Mouse (Mus musculus) heart, postnatal 25 days (tissue): ENCODE measurements around the gene Tnfsf13. TPM values are rescaled to one million over a fixed set of nuclear protein-coding genes. Genes with fewer than 3 reads are reported as not detected.
A peak's percentile ranks its signal among the peaks of the same experiment; 100 is the strongest.

ENCODE experiments used
- DNase-seq: peaks from one replicate; pipeline ENCODE4 v3.0.0; 2022; ENCODE audit warnings: low spot score
- intact Hi-C: fragments of 180-260 bp; cut with DNase I; formaldehyde crosslinking; loops from one replicate; pipeline ENCODE4 v1.15.1; 2025
- microRNA-seq: library from miRNA; unstranded; fragments of <30 nt; microRNA quantifications from one replicate; pipeline ENCODE4 v1.2.0, GENCODE M21; 2022
- total RNA-seq, 2 experiments: library from RNA; stranded (reverse); gene quantifications; 2 replicates each; pipeline ENCODE4 v1.2.3; 2021

Tnfsf13 gene
- total RNA-seq, 2 experiments from 2014 or later = 1.6 to 2.1 TPM

GRCm38 (mm10) chr11:69661221-69661881 lies 24.2 kb downstream of the Tnfsf13 start:
- intact Hi-C loops = no loop called here
- no peak for DNase-seq

GRCm38 (mm10) chr11:69657462-69657881 lies 28.1 kb downstream of the Tnfsf13 start:
- intact Hi-C loops = loop anchor here (1.0 to 10.0 kb wide), 2 partner anchors 28 to 217 kb away; partner anchors contain the start of gene Tmem95
- no peak for DNase-seq

- no peak for DNase-seq
- intact Hi-C loops = loop anchor here (1.0 to 10.0 kb wide), 2 partner anchors 28 to 218 kb away; partner anchors contain the start of gene Tmem95
These were observed 28.7 kb downstream of the Tnfsf13 start for GRCm38 (mm10) chr11:69656617-69657461.

GRCm38 (mm10) chr11:69656065-69656455 lies 29.5 kb downstream of the Tnfsf13 start:
- DNase-seq = no peak
- intact Hi-C loops = loop anchor here (10.0 kb wide), 1 partner anchor 219 kb away; the partner anchor contains the start of gene Tmem95

- intact Hi-C loops = loop anchor here (2.0 to 10.0 kb wide), 2 partner anchors 99 to 219 kb away; partner anchors contain the start of gene Tmem95
- no peak for DNase-seq
These were observed 30.1 kb downstream of the Tnfsf13 start, which contains the start of gene Sox15 for GRCm38 (mm10) chr11:69655264-69656064. Sox15 (plus strand) TSS chr11:69655314.

- intact Hi-C loops = loop anchor here (2.0 to 10.0 kb wide), 2 partner anchors 100 to 220 kb away; partner anchors contain the start of gene Tmem95
These were observed 30.8 kb downstream of the Tnfsf13 start for GRCm38 (mm10) chr11:69654760-69655159.

GRCm38 (mm10) chr11:69653399-69653798 lies 32.2 kb downstream of the Tnfsf13 start:
- no peak for DNase-seq
- intact Hi-C loops = loop anchor here (10.0 kb wide), 1 partner anchor 221 kb away; the partner anchor contains the start of gene Tmem95

More at GRCm38 (mm10) chr11:69654760-69655159, 30.8 kb downstream of the Tnfsf13 start:
- DNase-seq = no peak

- DNase-seq = no peak
- intact Hi-C loops = no loop called here
These were observed 39.7 kb downstream of the Tnfsf13 start for GRCm38 (mm10) chr11:69645860-69646259.

GRCm38 (mm10) chr11:69635471-69635870 lies 50.1 kb downstream of the Tnfsf13 start:
- intact Hi-C loops = no loop called here
- no peak for DNase-seq

- intact Hi-C loops = no loop called here
- DNase-seq = peak; percentile 58
These were observed 52.3 kb downstream of the Tnfsf13 start for GRCm38 (mm10) chr11:69633128-69633866.

Small RNAs within 50 kb of the gene (microRNA-seq; reads per million reads assigned to microRNA genes)
- gene Mir1934 (6.9 reads per million, percentile 19 among the genes with 10 or more reads in this experiment), gene Mir467f (not detected)

Other genes starting within 250 kb of the Tnfsf13 start
- gene Dnah2, start 136.7 kb downstream of the Tnfsf13 start, total RNA-seq = under 1 TPM; 0.17 to 0.39 TPM
- gene Efnb3, start 125.6 kb downstream of the Tnfsf13 start, total RNA-seq = 10 to 100 TPM; 64.1 to 71.6 TPM
- gene Wrap53, start 105.5 kb downstream of the Tnfsf13 start, total RNA-seq = 1 to 10 TPM; 4.6 to 6.1 TPM
- 10 to 100 TPM; 16.9 to 17.9 TPM for gene Trp53, start 105.4 kb downstream of the Tnfsf13 start, total RNA-seq
- 10 to 100 TPM; 18.0 to 25.8 TPM for gene Atp1b2, start 79.8 kb downstream of the Tnfsf13 start, total RNA-seq
- gene Shbg, start 67.9 kb downstream of the Tnfsf13 start, total RNA-seq = not detected
- gene Sat2, start 63.8 kb downstream of the Tnfsf13 start, total RNA-seq = 1 to 10 TPM; 2.3 to 2.5 TPM
- gene Fxr2, start 52.8 kb downstream of the Tnfsf13 start, total RNA-seq = 10 to 100 TPM; 81.8 to 84.9 TPM
- gene Sox15, start 30.5 kb downstream of the Tnfsf13 start, total RNA-seq = not detected
- 10 to 100 TPM; 15.2 to 16.5 TPM for gene Mpdu1, start 23.1 kb downstream of the Tnfsf13 start, total RNA-seq
- gene Cd68, start 19.6 kb downstream of the Tnfsf13 start, total RNA-seq = 1 to 10 TPM; 7.1 to 7.7 TPM
- 100 to 1,000 TPM; 201 to 206 TPM for gene Eif4a1, start 13.4 kb downstream of the Tnfsf13 start, total RNA-seq
- 10 to 100 TPM; 31.7 to 33.5 TPM for gene Senp3, start 3.7 kb downstream of the Tnfsf13 start, total RNA-seq
- 10 to 100 TPM; 14.5 to 16.4 TPM for gene Tnfsf12, start 10.1 kb upstream of the Tnfsf13 start, total RNA-seq
- gene Tnfsfm13, start 10.3 kb upstream of the Tnfsf13 start, total RNA-seq = 1 to 10 TPM; 3.2 to 4.5 TPM
- gene Polr2a, start 72.9 kb upstream of the Tnfsf13 start, total RNA-seq = 10 to 100 TPM; 28.6 to 30.4 TPM
- not detected for gene Slc35g3, start 76.2 kb upstream of the Tnfsf13 start, total RNA-seq
- gene Zbtb4, start 80.1 kb upstream of the Tnfsf13 start, total RNA-seq = 10 to 100 TPM; 33.3 to 39.6 TPM
- 1 to 10 TPM; 4.8 to 5.0 TPM for gene Chrnb1, start 110.2 kb upstream of the Tnfsf13 start, total RNA-seq
- 1 to 10 TPM; 2.2 to 2.4 TPM for gene Fgf11, start 116.1 kb upstream of the Tnfsf13 start, total RNA-seq
- gene Tmem102, start 119.8 kb upstream of the Tnfsf13 start, total RNA-seq = under 1 TPM; 0.26 to 0.45 TPM
- not detected for gene Gm39566, start 129.5 kb upstream of the Tnfsf13 start, total RNA-seq
- gene Spem2, start 132.7 kb upstream of the Tnfsf13 start, total RNA-seq = not detected
- not detected for gene Spem1, start 136.4 kb upstream of the Tnfsf13 start, total RNA-seq
- gene Nlgn2, start 152.0 kb upstream of the Tnfsf13 start, total RNA-seq = 1 to 10 TPM; 4.4 to 5.4 TPM
- 100 to 1,000 TPM; 186 to 199 TPM for gene Tmem256, start 152.7 kb upstream of the Tnfsf13 start, total RNA-seq
- 10 to 100 TPM; 24.4 to 24.9 TPM for gene Plscr3, start 160.6 kb upstream of the Tnfsf13 start, total RNA-seq
- gene Tnk1, start 172.9 kb upstream of the Tnfsf13 start, total RNA-seq = under 1 TPM in 1 of 2 experiments, not detected in 1; 0.14 TPM
- not detected for gene Tmem95, start 192.2 kb upstream of the Tnfsf13 start, total RNA-seq
- gene Kctd11, start 195.6 kb upstream of the Tnfsf13 start, total RNA-seq = 1 to 10 TPM; 2.5 to 3.5 TPM
- 1 to 10 TPM in 1 of 2 experiments, under 1 TPM in 1; 0.88 to 1.1 TPM for gene Acap1, start 209.8 kb upstream of the Tnfsf13 start, total RNA-seq
- gene 2810408A11Rik, start 215.2 kb upstream of the Tnfsf13 start, total RNA-seq = under 1 TPM; 0.17 to 0.23 TPM
- gene Neurl4, start 215.3 kb upstream of the Tnfsf13 start, total RNA-seq = 10 to 100 TPM; 44.9 to 46.0 TPM
- 10 to 100 TPM; 24.1 to 26.7 TPM for gene Gps2, start 228.1 kb upstream of the Tnfsf13 start, total RNA-seq
- 100 to 1,000 TPM; 427 TPM for gene Eif5a, start 236.2 kb upstream of the Tnfsf13 start, total RNA-seq